Mouse (Mus musculus) forebrain, embryonic 11.5 days (tissue): Measurements from ENCODE around the gene Nhp2. TPM values are rescaled to one million over a fixed set of nuclear protein-coding genes. Genes with fewer than 3 reads are reported as not detected.
"Not testable (repeated sequence)": the region's sequence is repeated elsewhere in the genome, so short reads cannot be mapped to it uniquely, and the experiment has no call there.

ENCODE experiments used
- ATAC-seq: fragments of 200-750 bp; cut with Nextera tagmentation; replicated peaks from 2 replicates; pipeline ENCODE4 v1.8.0; 2017; ENCODE audit warnings: moderate TSS enrichment; ENCODE audit not compliant: low FRiP score
- DNase-seq: peaks from one replicate; pipeline ENCODE4 v3.0.0-alpha.2; 2017; ENCODE audit warnings: low spot score
- H3K27ac ChIP-seq: fragments of 300-500 bp; sonication (generic); 2 replicates; pipeline ENCODE4 v1.5.1; 2014; ENCODE audit warnings: low read depth, low read length
- H3K27me3 ChIP-seq: fragments of 300-500 bp; sonication (generic); 2 replicates; pipeline ENCODE4 v1.6.1; 2014; ENCODE audit warnings: mild to moderate bottlenecking, low read length, mixed read lengths; ENCODE audit not compliant: control insufficient read depth, insufficient read depth
- H3K36me3 ChIP-seq: fragments of 300-500 bp; sonication (generic); 2 replicates; pipeline ENCODE4 v1.6.1; 2014; ENCODE audit warnings: mild to moderate bottlenecking, low read length, moderate library complexity, mixed read lengths; ENCODE audit not compliant: control insufficient read depth, insufficient read depth
- H3K4me1 ChIP-seq: fragments of 300-500 bp; sonication (generic); replicated peaks from 2 replicates; pipeline ENCODE4 v1.6.1; 2014; ENCODE audit warnings: low read length, mixed read lengths; ENCODE audit not compliant: control insufficient read depth, insufficient read depth
- H3K4me2 ChIP-seq: fragments of 300-500 bp; sonication (generic); 2 replicates; pipeline ENCODE4 v1.6.1; 2014; ENCODE audit warnings: low read depth, mild to moderate bottlenecking, low read length, moderate library complexity, mixed read lengths; ENCODE audit not compliant: severe bottlenecking
- H3K4me3 ChIP-seq: fragments of 300-500 bp; sonication (generic); 2 replicates; pipeline ENCODE4 v1.5.1; 2014; ENCODE audit warnings: low read depth, low read length
- H3K9ac ChIP-seq: fragments of 300-500 bp; sonication (generic); 2 replicates; pipeline ENCODE4 v1.6.1; 2014; ENCODE audit warnings: low read length
- H3K9me3 ChIP-seq: fragments of 300-500 bp; sonication (generic); 2 replicates; pipeline ENCODE4 v1.6.1; 2016; ENCODE audit warnings: low read length, mixed read lengths; ENCODE audit not compliant: control insufficient read depth
- WGBS: fragments of 180-500 bp; shearing (Covaris S2); extraction: QIAGEN DNeasy Blood & Tissue Kit; methylation state at CpG from one replicate; pipeline ENCODE4 v1.1.7; 2014; 5-methylcytosine and 5-hydroxymethylcytosine counted together
- polyA plus RNA-seq: library from polyadenylated mRNA; unstranded; fragments of >200 nt; fragmentation: Nextera tagmentation; extraction: Ambion mirVana; gene quantifications from 2 replicates; pipeline ENCODE4 v1.2.1, GENCODE M21; 2014

The Nhp2 gene
- polyA plus RNA-seq, 1 experiment from 2014 or later: 154 TPM

DNA sequence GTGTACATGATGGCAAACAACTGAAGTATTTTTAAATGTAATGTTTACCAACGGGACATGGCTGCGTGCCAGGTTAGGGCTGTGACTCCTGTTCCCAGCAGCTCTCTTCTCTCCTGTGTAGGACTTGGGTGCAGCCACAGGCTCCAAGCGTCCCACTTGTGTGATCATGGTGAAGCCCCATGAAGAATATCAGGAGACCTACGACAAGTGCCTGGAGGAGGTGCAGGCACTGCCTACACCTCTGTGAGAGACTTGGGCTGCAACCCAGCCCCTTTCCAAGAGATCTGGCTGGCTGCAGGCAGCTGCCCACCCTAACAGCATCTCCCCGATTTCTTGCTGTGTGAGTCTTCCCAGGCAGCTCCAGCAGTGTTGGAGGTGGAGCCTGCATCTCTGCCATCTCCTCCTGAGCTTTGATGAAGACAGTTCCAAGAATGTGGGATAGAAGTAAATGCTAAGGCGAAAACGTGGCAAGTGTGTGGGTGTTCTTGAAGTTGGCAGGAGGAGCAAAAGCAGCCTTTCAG, 3.5 kb downstream of the Nhp2 start:
- DNase-seq (no peak), ATAC-seq (no peak)
- H3K27ac ChIP-seq: no peak overlapping the region
- H3K4me3 ChIP-seq: no peak overlapping the region
- H3K27me3 ChIP-seq: no peaks in the 10 kb centered on the region
- H3K9ac ChIP-seq: no peak overlapping the region
- 92% methylated on average over 7 of the region's 7 CpGs for WGBS
- peaks cover 10% of the 10 kb centered on the region for H3K36me3 ChIP-seq
- H3K9me3 ChIP-seq: no peaks in the 10 kb centered on the region
- peaks cover 5% of the 10 kb centered on the region; the same call in 1 of the 2 replicates for H3K4me1 ChIP-seq
- no peak overlapping the region for H3K4me2 ChIP-seq

DNA sequence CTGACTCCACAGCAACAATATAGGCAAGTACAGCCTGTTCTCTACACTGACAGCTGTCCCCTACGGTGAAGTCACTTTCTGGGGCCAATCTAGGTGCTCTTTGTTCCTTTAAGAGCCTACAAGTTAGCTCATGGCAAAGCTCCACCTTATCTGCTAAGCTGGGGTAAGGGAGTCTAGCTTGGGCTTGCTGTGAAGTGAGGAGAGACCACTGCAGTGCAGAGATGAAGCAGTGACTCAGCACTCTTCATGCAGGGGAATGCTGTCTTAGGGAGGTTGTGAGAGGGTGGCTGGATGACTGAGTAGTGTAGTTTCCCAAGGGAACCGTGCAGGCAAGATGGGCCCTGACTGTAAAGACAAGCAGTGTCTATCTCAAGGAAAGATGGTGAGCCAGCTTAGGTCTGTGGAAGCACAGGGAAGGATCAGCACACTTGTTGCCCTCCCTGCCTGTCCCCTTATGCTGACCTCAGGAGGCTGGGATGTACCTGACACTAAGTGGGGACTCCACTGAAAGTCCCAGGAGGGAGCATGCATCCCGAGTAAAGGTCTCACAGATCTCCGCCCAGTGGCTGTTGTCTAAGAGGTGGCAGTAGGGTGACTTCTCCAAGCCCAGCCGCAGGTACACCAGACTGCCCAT, 5.8 kb downstream of the Nhp2 start:
- Histone ChIP-seq H3K27ac (no peak overlapping the region), H3K4me3 (no peak overlapping the region), H3K9ac (no peak overlapping the region), H3K27me3 (no peaks in the 10 kb centered on the region), H3K9me3 (no peaks in the 10 kb centered on the region), H3K36me3 (peaks cover 10% of the 10 kb centered on the region), H3K4me1 (peaks cover 5% of the 10 kb centered on the region; the same call in 1 of the 2 replicates), H3K4me2 (no peak overlapping the region)
- 86% methylated on average over 5 of the region's 5 CpGs for WGBS
- DNase-seq: no peak
- ATAC-seq: no peak

DNA sequence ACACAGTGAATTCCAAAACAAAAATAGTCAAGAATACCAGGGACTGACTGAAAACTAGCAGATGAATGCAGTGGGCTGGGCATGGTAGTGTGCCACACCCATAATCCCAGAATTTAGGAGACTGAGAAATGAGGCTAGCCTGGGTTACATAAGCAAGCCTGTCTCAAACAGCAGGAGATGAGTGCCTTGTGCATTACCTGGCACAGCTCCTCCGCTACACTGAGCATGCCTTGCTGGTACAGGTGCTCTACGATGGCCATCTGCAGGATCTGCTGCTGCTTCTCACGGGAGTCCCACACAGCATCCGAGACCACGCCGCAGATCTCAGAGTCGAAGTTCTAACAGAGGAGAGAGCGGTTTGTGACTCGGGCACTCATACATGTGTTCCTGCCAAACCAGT, 7.9 kb downstream of the Nhp2 start:
- Histone ChIP-seq H3K9ac (no peak overlapping the region), H3K9me3 (no peaks in the 10 kb centered on the region), H3K4me2 (no peak overlapping the region), H3K4me1 (no peaks in the 10 kb centered on the region), H3K27ac (no peak overlapping the region), H3K27me3 (no peaks in the 10 kb centered on the region), H3K4me3 (no peak overlapping the region), H3K36me3 (peaks cover 10% of the 10 kb centered on the region)
- ATAC-seq (no peak), DNase-seq (no peak)
- WGBS: 94% methylated on average over 9 of the region's 9 CpGs

DNA sequence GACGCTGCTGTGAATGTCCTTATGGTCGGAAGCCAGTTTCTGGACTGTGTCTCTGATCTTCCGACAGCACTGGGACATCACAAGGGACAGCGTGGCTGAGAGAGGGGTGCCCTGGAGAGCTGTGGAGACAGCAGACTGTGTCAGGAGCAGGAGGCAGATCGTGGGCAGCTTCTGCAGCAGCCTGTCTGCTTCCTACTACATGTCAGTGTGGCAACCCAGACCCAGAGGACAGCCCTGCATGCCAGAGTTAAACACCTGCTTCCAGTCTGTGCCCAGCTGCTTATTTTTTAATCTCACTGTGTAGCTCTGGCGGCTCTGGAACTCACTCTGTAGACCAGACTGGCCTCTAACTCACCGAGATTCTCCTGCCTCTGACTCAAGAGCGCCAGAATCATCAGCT, 8.4 kb downstream of the Nhp2 start:
- Histone ChIP-seq H3K36me3 (peaks cover 10% of the 10 kb centered on the region), H3K9ac (no peak overlapping the region), H3K4me2 (no peak overlapping the region), H3K27me3 (no peaks in the 10 kb centered on the region), H3K4me3 (no peak overlapping the region), H3K9me3 (no peaks in the 10 kb centered on the region), H3K4me1 (no peaks in the 10 kb centered on the region), H3K27ac (no peak overlapping the region)
- ATAC-seq (no peak), DNase-seq (no peak)
- WGBS: 91% methylated on average over 8 of the region's 8 CpGs

DNA sequence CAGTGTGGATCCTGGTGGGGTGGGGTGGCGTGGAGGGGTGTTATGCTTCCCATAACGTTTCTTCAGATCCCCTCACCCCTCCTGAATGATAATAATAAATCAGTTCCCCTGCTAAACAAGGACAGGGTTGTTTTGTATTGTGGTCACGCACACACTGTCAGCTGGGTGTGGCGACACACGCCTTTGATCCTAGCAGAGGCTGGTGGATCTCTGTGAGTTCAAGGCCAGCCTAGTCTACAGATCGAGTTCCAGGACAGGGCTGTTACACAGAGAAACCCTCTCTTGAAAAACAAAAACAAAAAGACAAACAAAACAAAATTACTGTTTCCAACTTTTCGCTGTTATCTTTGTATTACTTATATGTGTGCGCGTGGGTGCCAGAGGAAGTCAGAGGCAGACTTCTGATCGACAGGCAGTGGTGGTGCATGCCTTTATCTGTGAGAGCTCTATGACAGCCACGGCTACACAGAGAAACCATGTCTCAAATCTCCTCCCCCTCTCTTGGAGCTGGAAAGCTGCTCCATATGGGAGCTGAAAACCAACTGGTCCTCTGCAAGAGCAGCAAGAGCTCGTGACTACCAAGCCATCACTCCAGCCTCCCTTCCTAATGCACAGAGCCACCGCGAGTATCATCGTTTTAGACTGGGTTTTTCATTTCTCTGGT, 10.2 kb downstream of the Nhp2 start:
- no peaks in the 10 kb centered on the region for H3K4me1 ChIP-seq
- ATAC-seq (no peak), DNase-seq (no peak)
- H3K27ac ChIP-seq: no peak overlapping the region
- H3K36me3 ChIP-seq: peaks cover 4% of the 10 kb centered on the region; the same call in 1 of the 2 replicates
- H3K4me2 ChIP-seq: no peak overlapping the region
- H3K4me3 ChIP-seq: no peak overlapping the region
- H3K9me3 ChIP-seq: no peaks in the 10 kb centered on the region
- 88% methylated on average over 15 of the region's 15 CpGs for WGBS
- no peaks in the 10 kb centered on the region for H3K27me3 ChIP-seq
- no peak overlapping the region for H3K9ac ChIP-seq

DNA sequence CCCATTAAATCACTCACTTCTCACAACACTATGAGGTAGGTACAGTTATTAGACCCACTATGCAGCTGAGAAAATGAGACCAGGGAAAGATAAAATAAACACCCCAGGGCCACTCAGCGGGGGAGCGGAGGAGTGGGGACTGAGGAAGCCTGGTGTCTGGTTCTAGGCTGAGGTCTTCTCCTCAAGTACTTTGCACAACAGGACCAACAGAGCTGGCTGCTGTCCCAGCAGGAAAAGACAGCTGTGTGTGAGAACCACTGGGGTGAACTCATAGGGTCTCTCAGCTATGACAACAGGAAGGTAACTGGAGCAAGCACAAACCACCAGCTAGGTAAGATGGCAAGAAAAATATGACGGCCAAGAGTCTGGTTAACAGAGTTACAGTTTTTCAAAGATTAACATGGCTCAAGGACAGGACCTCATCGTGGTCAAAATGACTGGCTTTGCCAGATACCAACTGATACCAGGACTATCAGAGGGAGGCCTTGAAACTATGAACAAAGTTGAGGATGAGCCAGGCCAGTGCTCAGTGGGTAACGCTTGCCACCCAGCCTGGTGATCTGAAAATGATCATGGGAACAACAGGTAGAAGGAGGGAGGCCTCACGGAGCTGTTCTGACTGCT, 12.7 kb downstream of the Nhp2 start:
- Histone ChIP-seq H3K4me2 (no peak overlapping the region), H3K36me3 (no peaks in the 10 kb centered on the region), H3K9ac (no peak overlapping the region), H3K9me3 (no peaks in the 10 kb centered on the region), H3K4me1 (peaks cover 2% of the 10 kb centered on the region; the same call in 1 of the 2 replicates), H3K27me3 (no peaks in the 10 kb centered on the region), H3K27ac (no peak overlapping the region), H3K4me3 (no peak overlapping the region)
- WGBS: 90% methylated on average over 6 of the region's 6 CpGs
- ATAC-seq: no peak
- no peak for DNase-seq

DNA sequence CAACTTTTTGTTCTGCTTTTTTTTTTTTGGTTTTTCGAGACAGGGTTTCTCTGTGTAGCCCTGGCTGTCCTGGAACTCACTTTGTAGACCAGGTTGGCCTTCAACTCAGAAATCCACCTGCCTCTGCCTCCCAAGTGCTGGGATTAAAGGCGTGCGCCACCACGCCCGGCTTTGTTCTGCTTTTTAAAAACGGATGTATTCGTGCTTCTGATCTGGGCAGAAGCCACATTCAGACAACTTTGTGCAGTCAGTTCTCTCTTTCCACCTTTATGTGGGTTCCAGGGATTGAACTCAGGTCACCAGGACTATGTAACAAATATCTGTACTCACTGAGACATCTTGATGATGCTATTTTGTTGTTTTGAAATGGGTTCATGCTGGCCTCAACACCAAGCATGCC, 13.7 kb downstream of the Nhp2 start:
- not testable (repeated sequence) for H3K36me3 ChIP-seq, H3K9me3 ChIP-seq, H3K4me1 ChIP-seq, ATAC-seq, H3K4me3 ChIP-seq, DNase-seq, H3K9ac ChIP-seq, H3K27ac ChIP-seq, H3K27me3 ChIP-seq, H3K4me2 ChIP-seq
- 93% methylated on average over 7 of the region's 7 CpGs for WGBS

DNA sequence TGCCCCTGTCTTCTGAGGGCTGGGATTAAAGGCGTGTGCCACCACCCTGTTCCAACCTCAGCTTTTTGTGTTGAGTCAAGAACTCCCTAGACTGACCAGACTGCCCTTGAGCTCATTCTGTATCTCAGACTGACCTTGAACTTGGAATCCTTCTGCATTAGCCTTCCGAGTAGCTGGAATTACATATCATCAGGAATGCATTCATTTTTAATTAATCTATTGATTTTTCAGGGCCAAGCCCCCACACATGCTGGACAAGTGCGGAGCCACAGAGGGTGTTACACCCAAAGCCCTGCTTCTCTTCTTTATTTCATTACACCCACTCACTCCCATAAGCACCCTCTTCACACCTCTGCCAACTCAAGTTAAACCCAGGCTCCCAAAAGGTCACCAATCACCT, 14.2 kb downstream of the Nhp2 start:
- Histone ChIP-seq H3K27ac (no peak overlapping the region), H3K27me3 (no peaks in the 10 kb centered on the region), H3K4me1 (peaks cover 6% of the 10 kb centered on the region; the same call in 1 of the 2 replicates), H3K4me2 (no peak overlapping the region), H3K4me3 (no peak overlapping the region), H3K36me3 (no peaks in the 10 kb centered on the region), H3K9me3 (no peaks in the 10 kb centered on the region), H3K9ac (no peak overlapping the region)
- ATAC-seq: no peak
- 93% methylated on average over 3 of the region's 3 CpGs for WGBS
- no peak for DNase-seq
